Mouse (Mus musculus): ENCODE data around the gene Gdf11.

DNA sequence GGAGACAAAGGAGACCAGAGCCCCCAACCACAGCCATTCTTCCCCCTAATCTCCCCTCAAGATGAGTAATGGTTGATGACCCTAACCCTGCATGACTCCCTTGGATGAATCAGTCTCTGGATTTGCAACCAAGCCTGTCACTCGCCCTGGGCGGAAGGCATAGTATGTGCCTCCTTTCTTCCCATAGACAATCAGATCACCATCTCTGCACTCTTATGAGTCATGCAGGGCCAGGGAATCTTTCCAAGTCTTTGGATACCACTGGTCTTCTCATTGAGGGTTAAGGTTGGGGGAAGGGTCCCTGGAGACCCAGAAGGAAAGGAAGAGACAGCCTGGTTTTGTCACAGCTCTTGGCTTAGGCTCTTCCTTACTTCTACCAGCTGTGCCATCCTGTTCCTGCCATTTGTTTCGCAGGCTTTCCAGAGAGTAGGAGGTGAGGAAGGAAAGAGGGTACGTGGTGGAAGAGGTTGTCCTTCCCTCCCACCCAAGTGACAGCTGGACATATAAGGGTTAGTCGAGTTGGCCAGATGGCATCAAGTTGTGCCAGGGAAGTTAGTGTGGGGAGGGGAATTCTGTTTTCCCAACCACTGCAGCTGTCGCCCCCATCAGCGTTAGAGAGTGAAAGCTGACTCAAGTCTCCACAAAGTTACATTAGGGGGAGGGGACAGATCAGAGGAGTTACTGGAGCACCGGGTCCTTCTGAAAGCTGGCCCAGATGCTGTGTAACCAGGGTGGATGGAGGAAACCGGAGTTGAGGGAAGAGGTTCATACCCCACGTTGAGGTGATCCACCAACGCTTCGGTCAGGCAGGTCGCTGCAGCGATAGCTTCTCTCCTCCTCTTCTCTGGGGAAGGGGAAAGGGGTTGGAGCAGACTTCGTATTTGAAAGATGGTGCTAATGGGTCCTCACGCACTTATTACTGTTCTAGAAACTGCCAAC, 30.6 kb upstream of the Gdf11 start:
- TF ChIP-seq CTCF (IDR thresholded peaks at IDR 0.05; ENCODE audit: low read depth, low read length) (no peak), EP300 (IDR thresholded peaks at IDR 0.05; ENCODE audit: insufficient read depth, low read depth, low read length) (no peak)

All from ES-Bruce4 (cell line).